Mouse (Mus musculus) myocyte (in vitro differentiated cells): ENCODE measurements around the gene Tgm2. TPM values are rescaled to one million over a fixed set of nuclear protein-coding genes. Genes with fewer than 3 reads are reported as not detected.

Experiments used
- H3K27me3 ChIP-seq: one replicate; pipeline ENCODE4 v1.6.1; 2011; ENCODE audit not compliant: control insufficient read depth, insufficient read depth, insufficient read length
- H3K36me3 ChIP-seq: one replicate; pipeline ENCODE4 v1.6.1; 2011; ENCODE audit not compliant: control insufficient read depth, insufficient read depth
- H3K4me2 ChIP-seq: one replicate; pipeline ENCODE4 v1.6.1; 2011; ENCODE audit warnings: low read depth, control low read depth
- H3K4me3 ChIP-seq: one replicate; pipeline ENCODE4 v1.5.1; 2011; ENCODE audit warnings: mild to moderate bottlenecking, control low read depth, moderate library complexity
- H3K79me2 ChIP-seq: one replicate; pipeline ENCODE4 v1.6.1; 2011; ENCODE audit not compliant: control insufficient read depth, insufficient read depth
- H3ac ChIP-seq: one replicate; pipeline ENCODE4 v1.6.1; 2011; ENCODE audit not compliant: control insufficient read depth, insufficient read length
- E2F4 ChIP-seq: IDR thresholded peaks from one replicate; pipeline ENCODE4 v1.6.1; 2011; ENCODE audit warnings: mild to moderate bottlenecking, control low read depth, moderate library complexity; ENCODE audit not compliant: insufficient read depth
- MAX ChIP-seq: IDR thresholded peaks from one replicate; pipeline ENCODE4 v1.6.1; 2011; ENCODE audit warnings: low read depth, mild to moderate bottlenecking, control low read depth
- MYOD1 ChIP-seq, 3 experiments: IDR thresholded peaks; one replicate each; pipeline ENCODE4 v1.6.1; 2011; ENCODE audit warnings: control low read depth in 2 of 3, low read depth in 2 of 3, mild to moderate bottlenecking in 2 of 3, moderate library complexity in 1 of 3; ENCODE audit not compliant: insufficient read length in 2 of 3, control insufficient read depth in 1 of 3
- MYOG ChIP-seq, 3 experiments: IDR thresholded peaks; one replicate each; pipeline ENCODE4 v1.6.1; 2011; ENCODE audit warnings: control low read depth in 2 of 3, low read depth in 2 of 3, mild to moderate bottlenecking in 2 of 3; ENCODE audit not compliant: insufficient read length in 2 of 3, control insufficient read depth in 1 of 3, insufficient read depth in 1 of 3
- POLR2A ChIP-seq: IDR thresholded peaks from one replicate; pipeline ENCODE4 v1.6.1; 2011; ENCODE audit warnings: low read depth, mild to moderate bottlenecking, control low read depth, moderate library complexity; ENCODE audit not compliant: insufficient read length
- REST ChIP-seq: IDR thresholded peaks from one replicate; pipeline ENCODE4 v1.6.1; 2011; ENCODE audit warnings: mild to moderate bottlenecking, control low read depth, moderate library complexity; ENCODE audit not compliant: insufficient read depth, insufficient read length
- SRF ChIP-seq: IDR thresholded peaks from one replicate; pipeline ENCODE4 v1.6.1; 2011; ENCODE audit warnings: low read depth; ENCODE audit not compliant: control insufficient read depth, insufficient read length
- TCF12 ChIP-seq: IDR thresholded peaks from one replicate; pipeline ENCODE4 v1.6.1; 2011; ENCODE audit warnings: mild to moderate bottlenecking, control low read depth; ENCODE audit not compliant: poor library complexity, insufficient read depth, severe bottlenecking
- TCF3 ChIP-seq: IDR thresholded peaks from one replicate; pipeline ENCODE4 v1.6.1; 2011; ENCODE audit warnings: low read depth, control low read depth; ENCODE audit not compliant: insufficient read length
- USF1 ChIP-seq: IDR thresholded peaks from one replicate; pipeline ENCODE4 v1.6.1; 2011; ENCODE audit warnings: low read depth, mild to moderate bottlenecking, control low read depth, moderate library complexity
- polyA plus RNA-seq: library from polyadenylated mRNA; unstranded; fragments of >200 nt; fragmentation: generic; extraction: Trizol; gene quantifications from one replicate; pipeline ENCODE4 v1.2.1, GENCODE M21; 2012; ENCODE audit warnings: missing spikeins

Tgm2 gene
- polyA plus RNA-seq, 1 experiment = 61.0 TPM

DNA sequence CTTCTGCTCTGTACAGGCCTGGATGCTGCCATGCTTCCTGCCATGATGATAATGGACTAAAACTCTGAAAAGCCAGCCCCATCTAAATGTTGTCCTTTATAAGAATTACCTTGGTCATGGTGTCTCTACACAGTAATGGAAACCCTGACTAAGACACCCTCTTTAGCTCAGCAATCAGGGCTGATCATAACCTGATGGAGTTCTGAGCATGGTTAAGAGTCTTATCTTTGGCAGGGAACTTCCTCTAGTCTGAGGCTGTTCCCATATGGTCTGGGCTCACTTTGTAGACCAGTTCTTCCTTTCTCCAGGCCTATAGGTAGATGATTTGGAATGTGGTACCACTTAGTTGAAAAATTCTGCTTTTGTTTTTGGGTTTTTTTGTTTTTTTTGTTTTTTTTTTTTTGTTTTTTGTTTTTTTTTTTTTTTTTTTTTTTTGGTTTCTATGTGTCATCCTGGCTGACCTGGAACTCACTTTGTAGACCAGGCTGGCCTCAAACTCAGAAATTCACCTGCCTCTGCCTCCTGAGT is 77.7 kb downstream of the Tgm2 start:
- Histone ChIP-seq H3K36me3 (peaks cover 14% of the 10 kb centered on the region), H3K27me3 (no peaks in the 10 kb centered on the region), H3K79me2 (no peaks in the 10 kb centered on the region), H3K4me2 (no peak overlapping the region), H3ac (no peak overlapping the region), H3K4me3 (no peak overlapping the region)
- TF ChIP-seq TCF3 = no peak
- no peak for TF ChIP-seq SRF
- TF ChIP-seq USF1 = no peak
- no peak for TF ChIP-seq MAX
- TF ChIP-seq MYOD1 (IDR thresholded peaks at IDR 0.05; ENCODE audit: control insufficient read depth in 1 of 3, insufficient read length in 2 of 3, low read depth in 2 of 3) = no peak
- no peak for TF ChIP-seq TCF12

DNA sequence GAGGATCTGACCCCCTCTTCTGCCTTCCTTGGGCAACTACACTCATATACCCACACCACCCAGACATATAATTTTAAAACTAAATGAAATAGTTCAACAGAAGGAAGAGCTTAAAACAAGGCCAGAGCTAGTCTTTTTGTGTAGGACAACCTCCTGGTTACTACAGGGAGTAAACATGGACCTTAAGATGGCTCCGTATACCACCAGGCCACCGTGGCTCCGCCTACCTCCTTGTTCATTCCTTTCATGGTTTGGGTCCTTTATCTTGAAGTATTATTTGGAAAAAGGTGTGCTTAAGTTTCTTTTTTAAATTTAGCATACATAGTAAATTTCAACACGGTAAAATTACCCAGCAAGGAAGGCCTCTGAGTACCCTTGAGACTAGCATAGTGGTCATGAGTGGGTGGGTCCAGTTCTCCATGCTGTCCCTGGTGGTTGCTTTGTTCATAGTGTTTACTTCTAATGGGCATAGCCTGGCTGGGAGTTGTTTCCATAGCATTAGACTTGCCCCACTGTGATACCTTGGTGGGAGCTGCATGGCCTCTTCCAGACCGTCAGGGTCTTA is 78.9 kb downstream of the Tgm2 start:
- H3ac ChIP-seq = no peak overlapping the region
- H3K4me2 ChIP-seq = no peak overlapping the region
- H3K4me3 ChIP-seq = no peak overlapping the region
- H3K79me2 ChIP-seq = no peaks in the 10 kb centered on the region
- TF ChIP-seq E2F4 (no peak), SRF (no peak), REST (no peak), MYOG (IDR thresholded peaks at IDR 0.05; ENCODE audit: control insufficient read depth in 1 of 3, insufficient read depth in 1 of 3, insufficient read length in 2 of 3, low read depth in 2 of 3) (no peak), MYOD1 (IDR thresholded peaks at IDR 0.05; ENCODE audit: control insufficient read depth in 1 of 3, insufficient read length in 2 of 3, low read depth in 2 of 3) (no peak)
- H3K36me3 ChIP-seq = peaks cover 19% of the 10 kb centered on the region
- H3K27me3 ChIP-seq = no peaks in the 10 kb centered on the region

DNA sequence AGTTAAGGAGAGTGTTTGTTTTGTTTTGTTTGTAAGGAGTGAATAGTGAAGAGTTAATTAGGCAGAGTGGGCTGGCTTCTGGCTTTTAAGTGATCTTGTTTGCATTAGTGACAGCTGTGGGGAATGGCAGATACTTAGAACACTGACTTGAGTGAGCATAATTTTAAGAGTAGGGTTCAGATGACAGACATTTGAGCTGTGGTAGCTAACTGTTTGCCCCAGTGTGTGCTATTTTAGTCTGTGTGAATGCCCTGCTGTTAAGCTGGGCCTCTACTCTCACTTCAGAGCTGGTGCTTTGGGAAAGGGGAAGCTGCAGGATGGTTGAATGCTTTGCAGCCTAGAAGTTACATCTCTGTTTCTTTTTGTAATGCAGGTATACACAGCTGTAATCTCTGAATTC is 79.8 kb downstream of the Tgm2 start:
- Histone ChIP-seq H3K27me3 (no peaks in the 10 kb centered on the region), H3K79me2 (no peaks in the 10 kb centered on the region), H3K4me2 (peak overlapping the region; percentile 41), H3ac (no peak overlapping the region), H3K36me3 (peaks cover 21% of the 10 kb centered on the region), H3K4me3 (no peak overlapping the region)
- TF ChIP-seq REST (no peak), E2F4 (no peak), SRF (no peak), MYOG (IDR thresholded peaks at IDR 0.05; ENCODE audit: control insufficient read depth in 1 of 3, insufficient read depth in 1 of 3, insufficient read length in 2 of 3, low read depth in 2 of 3) (peak in 1 of 3 experiments; percentile 49), POLR2A (no peak), MYOD1 (IDR thresholded peaks at IDR 0.05; ENCODE audit: control insufficient read depth in 1 of 3, insufficient read length in 2 of 3, low read depth in 2 of 3) (peak in 1 of 3 experiments; percentile 18)

Other genes with a start within 250 kb of the Tgm2 start
- gene Vstm2l, start 231.8 kb downstream of the Tgm2 start, polyA plus RNA-seq = not detected
- gene Tti1, start 118.0 kb downstream of the Tgm2 start, polyA plus RNA-seq = 11.3 TPM
- gene Rprd1b, start 117.9 kb downstream of the Tgm2 start, polyA plus RNA-seq = 11.6 TPM
- 0.25 TPM for gene D630003M21Rik, start 82.8 kb upstream of the Tgm2 start, polyA plus RNA-seq
- not detected for gene Bpi, start 111.7 kb upstream of the Tgm2 start, polyA plus RNA-seq
- 0.11 TPM for gene Lbp, start 160.1 kb upstream of the Tgm2 start, polyA plus RNA-seq
- not detected for gene Snhg11, start 229.2 kb upstream of the Tgm2 start, polyA plus RNA-seq